Mouse (Mus musculus): ENCODE data around the gene Ifitm1. TPM values are rescaled to one million over a fixed set of nuclear protein-coding genes. Genes with fewer than 3 reads are reported as not detected.

Ifitm1 gene
- 3.0 and 11.5 TPM in 2 replicates for polyA plus RNA-seq (2014; fragmentation: Nextera tagmentation; extraction: Ambion mirVana)

DNA sequence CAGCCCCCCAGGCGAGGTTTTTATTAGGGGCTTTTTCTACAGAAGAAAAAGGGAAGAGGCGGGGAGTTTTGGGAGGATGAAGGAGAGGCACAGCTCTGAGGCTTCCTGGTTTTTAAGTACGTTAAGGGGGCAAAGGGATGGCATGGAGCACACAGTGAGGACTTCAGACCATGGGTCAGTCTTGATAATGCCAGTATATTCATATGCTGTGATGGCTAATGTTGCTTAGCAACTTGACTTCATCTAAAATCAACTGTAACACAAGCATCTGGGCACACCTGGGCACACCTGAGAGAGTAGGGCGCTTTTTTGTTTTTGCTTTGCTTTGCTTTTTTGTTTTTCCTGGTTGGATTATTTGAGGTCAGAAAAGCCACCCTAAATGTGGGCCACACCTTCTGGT, at the start of gene Ifitm1:
Gene Ifitm1, plus strand, starts transcription at position 301 of the 400 bp plus-strand sequence.
- Histone ChIP-seq H3K4me1 (ENCODE audit: control insufficient read depth, insufficient read depth, low read length) (no peaks in the 10 kb centered on the region), H3K4me3 (replicated peaks; ENCODE audit: low read depth, low read length) (no peak within 1 kb of the TSS), H3K36me3 (ENCODE audit: control insufficient read depth, insufficient read depth, low read length) (no peaks in the 10 kb centered on the region), H3K9ac (replicated peaks; ENCODE audit: low read length) (no peak within 1 kb of the TSS), H3K4me2 (ENCODE audit: low read length) (no peak within 1 kb of the TSS), H3K27me3 (ENCODE audit: control insufficient read depth, insufficient read depth, low read length) (no peaks in the 10 kb centered on the region), H3K27ac (replicated peaks; ENCODE audit: low read depth, low read length) (no peak within 1 kb of the TSS), H3K9me3 (ENCODE audit: control insufficient read depth, low read length) (no peaks in the 10 kb centered on the region)
- ATAC-seq (ENCODE audit: low FRiP score, low TSS enrichment), result no peak
- DNase-seq, result no peak
- 81% methylated on average over 4 of the region's 4 CpGs for WGBS

DNA sequence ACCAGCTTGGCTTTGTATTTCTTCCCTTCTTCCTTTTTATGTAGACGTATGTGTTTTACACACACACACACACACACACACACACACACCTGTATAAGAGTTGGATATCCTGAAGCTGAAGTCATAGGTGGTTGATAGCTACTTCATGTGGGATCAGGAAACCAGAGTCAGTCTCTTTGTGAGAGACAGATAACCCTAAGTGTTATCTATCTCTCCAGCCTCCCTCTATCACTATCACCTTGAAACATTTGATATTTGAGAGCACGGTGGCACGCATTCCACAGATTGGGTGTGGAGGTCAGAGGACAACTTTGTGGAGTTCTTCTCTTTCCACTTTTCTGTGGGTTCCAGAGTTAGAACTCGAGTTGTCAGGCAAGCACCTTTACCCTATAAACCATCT, 47.1 kb upstream of the Ifitm1 start:
- H3K4me2 ChIP-seq (ENCODE audit: low read length), result no peak overlapping the region
- no peak overlapping the region for H3K4me3 ChIP-seq (replicated peaks; ENCODE audit: low read depth, low read length)
- 81% methylated on average over 4 of the region's 4 CpGs for WGBS
- no peaks in the 10 kb centered on the region for H3K9me3 ChIP-seq (ENCODE audit: control insufficient read depth, low read length)
- H3K36me3 ChIP-seq (ENCODE audit: control insufficient read depth, insufficient read depth, low read length), result no peaks in the 10 kb centered on the region
- no peak for DNase-seq
- 0 out of 2 replicates have a peak, but pooled peaks cover 11% of the 10 kb centered on the region for H3K4me1 ChIP-seq (ENCODE audit: control insufficient read depth, insufficient read depth, low read length)
- no peak for ATAC-seq (ENCODE audit: low FRiP score, low TSS enrichment)
- H3K27ac ChIP-seq (replicated peaks; ENCODE audit: low read depth, low read length), result no peak overlapping the region
- peaks cover 48% of the 10 kb centered on the region for H3K27me3 ChIP-seq (ENCODE audit: control insufficient read depth, insufficient read depth, low read length)
- H3K9ac ChIP-seq (replicated peaks; ENCODE audit: low read length), result no peak overlapping the region

DNA sequence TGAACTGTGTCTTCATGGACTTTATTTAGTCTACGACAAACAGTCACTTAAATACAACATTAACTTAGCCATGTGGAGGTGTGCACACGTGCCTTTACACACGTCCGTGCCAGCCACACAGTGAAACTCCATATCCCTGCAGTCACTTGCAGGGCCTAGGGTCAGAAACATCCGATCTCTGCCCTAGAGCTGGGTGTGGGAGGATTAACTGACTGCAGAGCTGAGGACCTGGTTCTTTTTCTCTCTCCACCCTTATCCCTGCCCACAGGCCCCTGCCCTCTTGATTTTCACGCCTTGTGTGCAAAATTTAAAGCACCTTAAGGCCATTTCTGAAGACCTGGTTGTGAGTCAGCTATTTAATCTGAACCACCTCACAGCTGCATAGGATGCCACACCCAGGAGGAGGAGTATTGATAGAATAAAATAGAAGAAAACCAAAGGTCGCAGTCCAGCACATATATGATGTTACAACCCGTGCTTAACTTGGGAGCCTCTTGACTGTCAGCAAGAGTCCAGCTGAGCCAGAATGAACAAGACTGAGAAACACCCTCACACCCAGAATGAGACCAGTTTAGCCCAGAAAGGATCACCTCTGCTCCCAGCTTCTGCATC, 46.5 kb upstream of the Ifitm1 start, which contains the start of gene Nlrp6:
Gene Nlrp6, plus strand, starts transcription at position 485 of the 612 bp plus-strand sequence.
- Histone ChIP-seq H3K27ac (replicated peaks; ENCODE audit: low read depth, low read length) (no peak within 1 kb of the TSS), H3K36me3 (ENCODE audit: control insufficient read depth, insufficient read depth, low read length) (no peaks in the 10 kb centered on the region), H3K9ac (replicated peaks; ENCODE audit: low read length) (no peak within 1 kb of the TSS), H3K4me2 (ENCODE audit: low read length) (peak within 1 kb of the TSS; percentile 75; the same call in 1 of the 2 replicates), H3K4me1 (ENCODE audit: control insufficient read depth, insufficient read depth, low read length) (0 out of 2 replicates have a peak, but pooled peaks cover 11% of the 10 kb centered on the region), H3K4me3 (replicated peaks; ENCODE audit: low read depth, low read length) (0 out of 2 replicates have a peak within 1 kb of the TSS, but pooled peaks have one; percentile 40), H3K9me3 (ENCODE audit: control insufficient read depth, low read length) (no peaks in the 10 kb centered on the region), H3K27me3 (ENCODE audit: control insufficient read depth, insufficient read depth, low read length) (peaks cover 49% of the 10 kb centered on the region)
- ATAC-seq (ENCODE audit: low FRiP score, low TSS enrichment) (no peak), DNase-seq (no peak)
- 77% methylated on average over 8 of the region's 8 CpGs for WGBS

DNA sequence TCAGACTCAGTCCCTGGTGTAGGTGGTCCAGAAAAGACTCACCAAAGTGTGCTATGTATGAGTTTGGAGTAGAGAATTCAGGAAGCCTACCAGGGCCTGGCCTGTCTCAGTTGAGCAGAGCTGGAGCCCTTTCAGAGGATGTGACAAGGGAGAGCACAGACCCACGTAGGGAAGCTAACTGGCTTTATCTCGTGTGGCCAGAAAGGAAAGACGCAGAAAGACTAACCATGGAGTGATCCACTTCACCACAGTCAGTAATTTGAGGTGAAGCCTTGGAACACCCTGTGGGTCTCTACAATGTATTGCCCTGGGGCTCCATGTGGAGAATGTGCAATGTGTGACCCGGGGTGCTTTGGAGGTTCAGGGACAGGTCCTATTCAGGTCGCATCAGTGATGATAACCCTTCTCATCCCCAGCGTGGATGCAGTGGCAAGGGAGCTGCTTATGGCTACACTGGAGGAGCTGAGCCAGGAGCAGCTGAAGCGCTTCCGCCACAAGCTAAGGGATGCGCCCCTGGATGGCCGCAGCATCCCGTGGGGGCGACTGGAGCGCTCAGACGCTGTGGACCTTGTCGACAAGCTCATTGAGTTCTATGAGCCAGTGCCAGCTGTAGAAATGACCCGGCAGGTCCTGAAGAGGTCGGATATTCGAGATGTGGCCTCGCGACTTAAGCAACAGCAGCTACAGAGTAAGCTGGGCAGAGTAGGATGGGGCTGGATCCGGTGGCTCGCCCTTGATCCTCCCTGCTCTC, 45.6 kb upstream of the Ifitm1 start:
- Histone ChIP-seq H3K9ac (replicated peaks; ENCODE audit: low read length) (no peak overlapping the region), H3K4me1 (ENCODE audit: control insufficient read depth, insufficient read depth, low read length) (0 out of 2 replicates have a peak, but pooled peaks cover 11% of the 10 kb centered on the region), H3K9me3 (ENCODE audit: control insufficient read depth, low read length) (no peaks in the 10 kb centered on the region), H3K4me2 (ENCODE audit: low read length) (peak overlapping the region; percentile 75; the same call in 1 of the 2 replicates), H3K27me3 (ENCODE audit: control insufficient read depth, insufficient read depth, low read length) (peaks cover 49% of the 10 kb centered on the region), H3K36me3 (ENCODE audit: control insufficient read depth, insufficient read depth, low read length) (no peaks in the 10 kb centered on the region), H3K27ac (replicated peaks; ENCODE audit: low read depth, low read length) (no peak overlapping the region), H3K4me3 (replicated peaks; ENCODE audit: low read depth, low read length) (0 out of 2 replicates have a peak overlapping the region, but pooled peaks have one; percentile 40)
- no peak for DNase-seq
- ATAC-seq (ENCODE audit: low FRiP score, low TSS enrichment), result no peak
- 24% methylated on average over 22 of the region's 22 CpGs for WGBS

DNA sequence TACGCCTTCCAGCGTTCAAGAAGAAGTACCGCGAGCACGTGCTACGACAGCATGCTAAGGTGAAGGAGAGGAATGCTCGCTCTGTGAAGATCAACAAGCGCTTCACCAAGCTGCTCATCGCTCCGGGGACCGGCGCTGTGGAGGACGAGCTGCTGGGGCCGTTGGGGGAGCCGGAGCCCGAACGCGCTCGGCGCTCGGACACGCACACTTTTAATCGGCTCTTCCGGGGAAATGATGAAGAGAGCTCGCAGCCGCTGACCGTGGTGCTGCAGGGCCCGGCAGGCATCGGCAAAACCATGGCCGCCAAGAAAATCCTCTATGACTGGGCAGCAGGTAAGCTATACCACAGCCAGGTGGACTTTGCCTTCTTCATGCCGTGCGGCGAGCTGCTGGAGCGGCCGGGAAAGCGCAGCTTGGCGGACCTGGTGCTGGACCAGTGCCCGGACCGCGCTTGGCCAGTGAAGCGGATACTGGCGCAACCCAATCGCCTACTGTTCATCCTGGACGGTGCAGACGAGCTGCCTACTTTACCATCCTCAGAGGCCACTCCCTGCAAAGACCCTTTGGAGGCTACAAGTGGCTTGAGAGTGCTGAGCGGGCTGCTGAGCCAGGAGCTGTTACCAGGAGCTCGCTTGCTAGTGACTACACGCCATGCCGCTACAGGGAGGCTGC, 44.5 kb upstream of the Ifitm1 start:
- ATAC-seq (ENCODE audit: low FRiP score, low TSS enrichment) (no peak), DNase-seq (peak; percentile 61)
- Histone ChIP-seq H3K4me2 (ENCODE audit: low read length) (peak overlapping the region; percentile 75), H3K4me3 (replicated peaks; ENCODE audit: low read depth, low read length) (peak overlapping the region; percentile 40), H3K27ac (replicated peaks; ENCODE audit: low read depth, low read length) (no peak overlapping the region), H3K4me1 (ENCODE audit: control insufficient read depth, insufficient read depth, low read length) (0 out of 2 replicates have a peak, but pooled peaks cover 11% of the 10 kb centered on the region), H3K9me3 (ENCODE audit: control insufficient read depth, low read length) (no peaks in the 10 kb centered on the region), H3K36me3 (ENCODE audit: control insufficient read depth, insufficient read depth, low read length) (no peaks in the 10 kb centered on the region), H3K27me3 (ENCODE audit: control insufficient read depth, insufficient read depth, low read length) (peaks cover 49% of the 10 kb centered on the region), H3K9ac (replicated peaks; ENCODE audit: low read length) (peak overlapping the region; percentile 36; the same call in 1 of the 2 replicates)
- WGBS, result under 1% methylated on average over 49 of the region's 49 CpGs

DNA sequence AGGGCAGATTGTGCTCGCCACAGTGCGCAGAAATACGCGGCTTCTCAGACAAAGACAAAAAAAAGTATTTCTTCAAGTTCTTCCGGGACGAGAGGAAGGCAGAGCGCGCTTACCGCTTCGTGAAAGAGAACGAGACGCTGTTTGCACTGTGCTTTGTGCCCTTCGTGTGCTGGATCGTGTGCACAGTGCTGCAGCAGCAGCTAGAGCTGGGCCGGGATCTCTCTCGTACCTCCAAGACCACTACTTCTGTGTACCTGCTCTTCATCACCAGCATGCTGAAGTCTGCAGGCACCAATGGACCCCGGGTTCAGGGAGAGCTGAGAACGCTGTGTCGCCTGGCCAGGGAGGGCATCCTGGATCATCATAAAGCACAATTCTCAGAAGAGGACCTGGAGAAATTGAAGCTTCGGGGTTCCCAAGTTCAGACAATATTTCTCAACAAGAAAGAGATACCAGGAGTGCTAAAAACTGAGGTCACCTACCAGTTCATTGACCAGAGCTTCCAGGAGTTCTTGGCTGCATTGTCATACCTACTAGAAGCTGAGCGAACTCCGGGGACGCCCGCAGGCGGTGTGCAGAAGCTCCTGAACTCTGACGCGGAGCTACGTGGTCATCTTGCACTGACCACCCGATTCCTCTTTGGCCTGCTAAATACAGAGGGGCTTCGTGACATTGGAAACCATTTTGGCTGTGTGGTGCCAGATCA, 43.8 kb upstream of the Ifitm1 start:
- Histone ChIP-seq H3K36me3 (ENCODE audit: control insufficient read depth, insufficient read depth, low read length) (no peaks in the 10 kb centered on the region), H3K4me1 (ENCODE audit: control insufficient read depth, insufficient read depth, low read length) (0 out of 2 replicates have a peak, but pooled peaks cover 11% of the 10 kb centered on the region), H3K27ac (replicated peaks; ENCODE audit: low read depth, low read length) (no peak overlapping the region), H3K4me3 (replicated peaks; ENCODE audit: low read depth, low read length) (peak overlapping the region; percentile 40), H3K4me2 (ENCODE audit: low read length) (peak overlapping the region; percentile 75), H3K9me3 (ENCODE audit: control insufficient read depth, low read length) (no peaks in the 10 kb centered on the region), H3K27me3 (ENCODE audit: control insufficient read depth, insufficient read depth, low read length) (peaks cover 49% of the 10 kb centered on the region), H3K9ac (replicated peaks; ENCODE audit: low read length) (peak overlapping the region; percentile 36)
- WGBS, result 20% methylated on average over 30 of the region's 30 CpGs
- no peak for ATAC-seq (ENCODE audit: low FRiP score, low TSS enrichment)
- no peak for DNase-seq

DNA sequence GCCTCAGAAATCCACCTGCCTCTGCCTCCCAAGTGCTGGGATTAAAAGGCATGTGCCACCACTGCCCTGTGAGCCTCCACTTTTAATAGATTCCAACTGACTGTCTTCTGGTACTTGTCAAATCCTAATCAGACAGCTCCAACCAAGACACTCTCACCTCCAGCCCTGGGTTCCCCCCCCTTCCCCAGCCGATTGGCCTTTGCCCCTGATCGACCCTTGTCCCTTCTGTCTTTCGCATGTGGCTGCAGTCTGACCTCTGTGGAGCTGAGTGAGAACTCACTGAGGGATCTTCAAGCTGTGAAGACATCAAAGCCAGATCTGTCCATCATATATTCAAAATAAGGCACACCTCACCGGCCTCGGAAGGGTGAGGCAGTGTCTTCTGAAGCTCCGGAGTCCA, 39.8 kb upstream of the Ifitm1 start:
- Histone ChIP-seq H3K36me3 (ENCODE audit: control insufficient read depth, insufficient read depth, low read length) (no peaks in the 10 kb centered on the region), H3K27me3 (ENCODE audit: control insufficient read depth, insufficient read depth, low read length) (peaks cover 29% of the 10 kb centered on the region), H3K9me3 (ENCODE audit: control insufficient read depth, low read length) (no peaks in the 10 kb centered on the region), H3K9ac (replicated peaks; ENCODE audit: low read length) (no peak overlapping the region), H3K4me3 (replicated peaks; ENCODE audit: low read depth, low read length) (no peak overlapping the region), H3K4me2 (ENCODE audit: low read length) (no peak overlapping the region), H3K4me1 (ENCODE audit: control insufficient read depth, insufficient read depth, low read length) (0 out of 2 replicates have a peak, but pooled peaks cover 7% of the 10 kb centered on the region), H3K27ac (replicated peaks; ENCODE audit: low read depth, low read length) (no peak overlapping the region)
- DNase-seq (no peak), ATAC-seq (ENCODE audit: low FRiP score, low TSS enrichment) (no peak)
- 93% methylated on average over 6 of the region's 6 CpGs for WGBS

DNA sequence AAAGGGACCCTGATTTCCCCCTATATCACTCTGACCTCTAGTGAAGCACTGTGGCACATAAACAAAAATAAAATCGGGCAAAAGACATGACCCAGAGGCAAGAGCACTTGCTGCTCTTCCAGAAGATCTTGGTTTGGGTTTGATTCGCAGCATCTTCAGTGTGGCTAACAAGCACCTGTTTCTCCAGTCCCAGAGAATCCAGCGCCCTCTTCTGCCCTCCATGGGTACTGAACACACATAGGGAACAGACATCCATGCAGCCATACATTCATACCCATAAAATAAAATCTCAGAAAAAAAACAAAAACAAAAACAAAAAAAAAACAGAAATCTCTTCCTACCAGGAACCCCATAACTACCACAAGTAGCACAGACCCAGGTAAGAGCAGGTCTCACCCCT, 28.6 kb upstream of the Ifitm1 start:
- H3K9me3 ChIP-seq (ENCODE audit: control insufficient read depth, low read length), result no peaks in the 10 kb centered on the region
- H3K4me1 ChIP-seq (ENCODE audit: control insufficient read depth, insufficient read depth, low read length), result no peaks in the 10 kb centered on the region; the same call in 1 of the 2 replicates
- no peak overlapping the region for H3K9ac ChIP-seq (replicated peaks; ENCODE audit: low read length)
- H3K4me3 ChIP-seq (replicated peaks; ENCODE audit: low read depth, low read length), result no peak overlapping the region
- no peaks in the 10 kb centered on the region for H3K27me3 ChIP-seq (ENCODE audit: control insufficient read depth, insufficient read depth, low read length)
- DNase-seq (no peak), ATAC-seq (ENCODE audit: low FRiP score, low TSS enrichment) (no peak)
- WGBS, result 45% methylated on average over 3 of the region's 3 CpGs
- no peaks in the 10 kb centered on the region for H3K36me3 ChIP-seq (ENCODE audit: control insufficient read depth, insufficient read depth, low read length)
- no peak overlapping the region for H3K27ac ChIP-seq (replicated peaks; ENCODE audit: low read depth, low read length)
- H3K4me2 ChIP-seq (ENCODE audit: low read length), result no peak overlapping the region
